Mouse (Mus musculus) brain, adult 2 months (tissue): ENCODE measurements around the gene Heg1.
A peak's percentile ranks its signal among the peaks of the same experiment; 100 is the strongest.

Experiments used
- DNase-seq: peaks from one replicate; pipeline ENCODE4 v3.0.0; 2011; ENCODE audit warnings: low read depth, low spot score

Gene Heg1

DNA sequence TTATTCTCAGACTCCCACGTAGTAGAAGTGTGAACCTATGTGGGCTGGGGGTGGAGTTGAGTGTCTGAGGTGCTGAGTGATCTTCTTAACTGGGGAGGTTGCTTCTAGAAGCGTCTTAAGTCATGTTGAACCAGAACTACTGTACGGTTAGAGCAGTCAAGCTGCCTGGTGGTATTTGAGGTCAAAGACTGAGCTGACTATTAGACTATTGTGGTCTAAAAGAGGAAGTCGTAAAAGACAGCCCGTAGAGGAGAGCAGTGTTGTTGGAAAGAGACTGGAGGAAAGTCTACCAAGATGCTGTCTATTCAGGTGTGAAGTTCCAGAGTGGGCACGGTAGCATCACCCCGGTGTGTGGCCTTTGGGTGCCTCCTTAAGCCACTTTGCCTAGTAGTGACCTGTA lies 85.7 kb downstream of the Heg1 start:
- DNase-seq, result no peak

DNA sequence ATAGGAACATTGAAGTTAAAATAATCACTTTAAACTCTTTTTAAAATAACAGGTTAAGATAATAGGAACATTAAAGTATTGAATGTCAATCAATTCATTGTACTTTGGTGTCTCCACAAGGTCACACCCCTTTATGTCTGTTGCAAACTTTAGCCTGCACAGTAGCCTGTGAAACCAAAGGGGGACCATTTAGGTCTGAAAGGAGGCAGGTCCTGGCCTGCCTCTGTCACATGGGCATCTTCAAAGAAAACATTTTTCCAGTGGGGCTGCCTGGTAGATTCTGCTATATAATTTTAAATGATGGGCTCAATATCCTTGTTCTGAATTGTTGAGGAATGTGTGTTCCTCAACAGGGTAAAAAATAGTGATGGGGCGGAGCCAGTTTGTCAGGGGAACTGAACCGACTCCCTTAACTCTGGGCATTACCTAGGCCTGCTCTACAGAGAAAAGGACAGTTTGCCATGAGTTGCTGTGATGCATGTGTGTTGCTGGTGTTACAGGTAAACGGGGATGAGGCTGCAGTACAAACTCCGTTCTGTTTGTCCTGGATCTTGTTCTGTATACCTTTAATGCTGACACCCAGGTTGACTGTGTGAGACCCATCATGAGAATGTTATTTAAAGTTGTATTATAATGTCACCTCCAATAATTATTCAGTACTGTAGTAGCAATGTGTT lies 86.7 kb downstream of the Heg1 start:
- no peak for DNase-seq

DNA sequence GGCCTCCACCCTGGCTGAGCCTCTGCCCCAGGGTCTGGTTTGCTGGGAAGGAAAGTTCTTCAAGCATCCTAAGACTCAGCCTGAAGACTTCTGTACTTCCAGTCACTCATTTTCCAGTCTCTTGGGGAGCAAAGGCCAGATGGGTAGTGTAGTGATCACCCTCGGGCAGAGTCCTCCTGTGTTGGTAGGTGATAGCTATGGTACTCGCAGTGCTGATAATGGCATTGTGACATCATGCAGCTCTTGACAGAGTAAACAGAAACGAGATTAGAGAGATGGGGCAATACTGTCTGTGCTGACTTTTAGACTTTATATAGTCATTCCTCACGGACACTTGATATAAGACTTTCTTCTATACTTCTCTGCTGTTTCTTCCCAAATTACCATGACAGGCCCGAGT lies 88.6 kb downstream of the Heg1 start:
- no peak for DNase-seq

DNA sequence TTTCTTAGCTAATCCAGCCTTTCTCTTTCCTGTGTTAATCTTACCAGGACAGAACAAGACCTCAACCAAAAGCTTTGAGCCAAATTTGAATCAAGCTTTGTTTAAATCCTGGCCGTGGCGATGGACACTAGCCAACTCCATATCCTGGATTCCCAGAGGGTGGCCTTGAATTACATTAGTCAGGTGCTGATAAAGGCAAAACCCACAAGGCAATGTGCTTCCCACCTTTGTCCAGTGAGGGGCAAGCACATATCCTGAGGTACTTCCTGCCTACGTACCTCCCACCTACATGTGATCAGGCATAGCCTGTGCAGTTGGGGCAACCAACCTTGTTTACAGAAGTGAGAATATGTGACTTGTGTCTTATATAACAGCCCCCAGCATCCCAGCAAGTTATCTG lies 90.8 kb downstream of the Heg1 start:
- DNase-seq, result peak; percentile 16

DNA sequence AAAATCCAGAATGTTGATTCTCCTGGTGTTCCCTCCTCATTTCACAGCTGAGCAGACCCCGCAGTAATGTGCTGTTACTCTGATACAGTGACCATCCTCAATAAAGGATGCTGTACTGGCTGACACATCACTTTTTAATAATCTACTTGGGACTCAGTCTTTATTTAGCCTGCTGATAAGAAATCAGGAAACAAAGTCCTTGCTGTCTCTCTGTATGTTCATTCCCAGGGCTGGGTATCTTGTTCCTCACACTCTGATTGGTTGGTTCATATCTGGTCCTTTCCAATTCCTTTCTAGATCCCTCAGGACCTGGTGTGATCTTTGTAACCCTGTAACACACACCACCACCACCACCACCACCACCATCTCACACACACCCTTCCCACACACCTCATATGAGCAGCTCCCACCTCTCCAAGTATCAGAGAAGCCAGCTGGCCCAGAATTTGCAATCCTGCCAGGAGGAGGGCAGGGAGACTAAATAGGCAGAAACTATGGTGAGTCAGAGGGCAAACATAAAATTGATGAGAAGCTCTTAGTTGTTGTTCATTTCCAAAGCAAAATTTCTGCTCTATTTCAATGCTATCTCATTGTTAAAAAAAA lies 91.7 kb downstream of the Heg1 start:
- peak; percentile 31 for DNase-seq

DNA sequence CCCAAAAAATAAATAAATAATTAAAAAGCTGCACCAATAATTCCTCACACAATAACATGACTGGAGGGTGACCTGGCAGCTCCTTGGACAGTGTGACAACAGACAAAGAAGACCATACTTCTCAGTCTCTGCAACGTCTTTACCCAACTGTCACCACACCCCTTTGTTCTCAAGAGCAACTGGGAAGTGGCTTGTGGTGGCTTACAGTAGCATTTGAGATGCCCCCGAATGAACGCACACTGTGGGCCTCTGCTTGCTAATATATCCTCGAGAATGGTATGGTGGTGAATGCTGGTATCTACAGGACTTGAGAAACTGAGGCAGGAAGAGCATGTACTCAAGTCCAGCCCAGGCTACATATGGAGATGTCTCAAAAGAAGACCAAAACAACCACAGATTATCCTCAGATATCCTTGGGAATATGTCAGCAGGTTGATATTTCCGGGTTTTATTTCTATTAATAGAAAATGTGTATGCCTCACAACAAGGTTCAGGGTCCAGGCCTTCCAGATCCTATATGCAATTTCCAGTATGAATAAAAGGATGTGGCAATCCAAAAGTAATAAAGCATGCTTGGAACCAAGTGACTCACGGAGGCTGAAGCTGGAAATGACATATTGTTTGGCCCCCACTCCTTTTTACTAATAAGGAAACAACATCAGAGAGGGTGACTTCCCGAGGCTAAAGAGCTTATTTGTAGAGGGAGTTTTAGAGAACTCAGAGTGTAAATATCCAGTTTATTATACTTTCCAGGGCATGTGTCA lies 92.8 kb downstream of the Heg1 start:
- no peak for DNase-seq

DNA sequence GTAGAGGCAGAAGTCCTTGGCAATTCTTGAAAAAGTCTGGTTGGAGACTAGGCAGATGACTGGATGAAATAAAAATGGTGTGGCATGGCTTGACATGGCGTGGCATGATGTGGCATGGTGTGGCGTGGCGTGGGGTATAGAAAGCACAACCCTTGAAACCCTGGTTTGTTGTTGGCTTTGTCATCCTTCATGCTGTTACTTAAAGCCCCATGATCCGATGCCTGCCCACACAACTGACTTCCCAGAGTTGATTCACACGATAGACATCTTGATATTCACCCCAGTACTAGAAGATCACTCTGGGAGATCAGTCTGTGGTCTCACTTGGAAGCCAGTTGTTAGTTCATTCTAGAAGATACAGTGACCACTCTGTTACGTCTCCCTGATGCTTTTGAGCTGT lies 93.4 kb downstream of the Heg1 start:
- no peak for DNase-seq

DNA sequence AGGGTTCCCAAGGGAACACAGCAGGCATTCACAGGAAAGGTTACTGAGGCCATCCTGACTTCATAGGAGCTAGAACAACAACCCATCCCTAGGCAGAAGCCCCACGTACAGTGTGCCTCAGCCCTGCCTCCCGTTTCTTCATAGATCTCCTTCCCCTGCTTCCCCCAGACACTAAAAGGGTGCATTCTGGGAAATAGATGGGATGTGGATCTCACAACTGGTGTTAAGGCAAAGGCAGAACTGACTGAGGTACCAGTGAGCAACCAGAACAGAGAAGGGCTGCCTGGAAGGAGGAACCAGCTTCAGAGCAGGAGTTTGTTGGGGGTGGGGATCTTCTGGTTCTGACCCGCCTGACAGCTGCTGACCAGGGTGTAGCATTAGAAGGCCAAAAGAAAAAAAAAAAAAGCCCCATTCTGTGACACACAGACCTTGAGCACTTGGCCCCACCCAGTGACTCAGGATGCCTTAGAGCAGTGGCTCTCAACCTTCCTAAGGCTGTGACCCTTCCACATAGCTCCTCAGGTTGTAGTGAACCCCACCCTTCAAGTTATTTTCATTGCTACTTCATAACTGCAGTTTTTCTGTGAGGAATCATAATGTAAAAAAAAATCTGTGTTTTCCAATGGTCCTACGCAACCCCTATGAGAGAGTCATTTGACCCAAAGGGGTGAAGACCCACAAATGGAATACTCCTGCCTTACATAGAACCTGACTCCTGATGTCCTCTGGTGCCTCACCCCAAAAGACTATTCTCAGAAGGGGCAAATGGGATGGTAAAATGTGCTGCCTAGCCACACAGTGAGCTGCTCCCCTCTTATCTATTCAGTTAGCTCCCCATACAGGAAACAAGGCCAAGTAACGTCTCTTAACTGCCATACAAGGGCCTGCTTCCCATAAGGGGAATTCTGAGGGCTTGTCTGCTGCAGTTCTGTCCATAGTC lies 97.9 kb downstream of the Heg1 start:
- no peak for DNase-seq

DNA sequence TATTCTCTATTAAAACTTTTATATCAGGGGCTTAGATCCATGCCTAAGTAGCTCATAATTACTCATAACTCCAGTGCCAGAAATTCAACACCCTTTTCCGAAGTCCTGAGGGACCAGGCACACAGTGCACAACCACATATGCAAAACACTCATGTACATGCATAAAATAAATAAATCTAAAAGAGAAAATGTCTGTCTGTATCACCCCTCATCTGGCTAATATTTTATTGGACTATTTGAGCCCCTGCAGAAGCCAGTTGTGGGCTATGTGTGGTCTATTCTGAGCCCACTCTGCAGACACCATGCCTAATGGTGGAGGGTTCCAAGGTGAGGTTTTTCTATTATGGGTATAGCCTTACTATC lies 98.5 kb downstream of the Heg1 start:
- no peak for DNase-seq

DNA sequence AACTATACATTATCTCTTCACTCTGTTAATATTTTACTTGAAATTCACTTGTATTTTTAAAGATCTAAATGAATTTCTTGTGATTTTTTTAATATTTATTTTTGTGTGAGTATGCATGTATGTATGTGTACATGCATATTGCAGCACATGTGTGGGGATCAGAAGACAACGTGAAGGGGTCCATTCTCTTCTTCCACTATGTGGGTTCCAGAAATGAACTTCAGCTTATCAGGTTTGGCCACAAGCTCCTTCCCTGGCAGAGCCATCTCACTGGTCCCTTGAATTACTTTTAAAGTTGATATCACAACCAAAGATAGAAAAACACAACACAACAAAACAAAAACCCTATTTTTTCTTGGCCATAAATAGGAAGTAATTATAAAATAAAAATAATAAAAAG lies 100.4 kb downstream of the Heg1 start:
- no peak for DNase-seq

DNA sequence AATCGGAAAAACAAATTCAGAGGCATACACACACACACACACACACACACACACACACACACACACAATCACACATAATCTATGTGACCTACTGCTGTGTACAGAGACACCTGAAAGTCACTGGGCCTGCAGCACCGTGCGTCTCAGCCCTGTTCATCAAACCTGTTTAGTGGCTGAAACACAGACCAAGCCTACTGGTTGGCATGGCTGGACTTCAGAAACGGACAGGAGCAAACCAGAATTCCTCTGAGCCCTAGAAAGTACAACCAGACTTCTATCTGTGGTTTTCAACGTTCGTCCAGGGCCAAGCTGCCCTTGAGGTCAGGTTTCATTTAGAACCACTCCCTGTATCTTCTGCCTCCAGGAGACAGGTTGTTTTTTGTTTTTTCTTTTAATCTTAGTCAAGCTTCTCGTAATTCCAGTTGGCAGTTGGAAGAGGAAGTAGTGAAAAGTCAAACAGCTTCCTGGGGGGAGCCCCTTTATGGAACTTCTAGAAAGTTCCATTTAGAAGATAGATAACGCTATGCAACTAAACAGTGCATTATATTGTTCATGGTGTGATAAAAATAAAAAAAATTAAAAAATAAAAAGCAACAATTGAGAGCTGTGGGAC lies 101.0 kb downstream of the Heg1 start:
- no peak for DNase-seq

DNA sequence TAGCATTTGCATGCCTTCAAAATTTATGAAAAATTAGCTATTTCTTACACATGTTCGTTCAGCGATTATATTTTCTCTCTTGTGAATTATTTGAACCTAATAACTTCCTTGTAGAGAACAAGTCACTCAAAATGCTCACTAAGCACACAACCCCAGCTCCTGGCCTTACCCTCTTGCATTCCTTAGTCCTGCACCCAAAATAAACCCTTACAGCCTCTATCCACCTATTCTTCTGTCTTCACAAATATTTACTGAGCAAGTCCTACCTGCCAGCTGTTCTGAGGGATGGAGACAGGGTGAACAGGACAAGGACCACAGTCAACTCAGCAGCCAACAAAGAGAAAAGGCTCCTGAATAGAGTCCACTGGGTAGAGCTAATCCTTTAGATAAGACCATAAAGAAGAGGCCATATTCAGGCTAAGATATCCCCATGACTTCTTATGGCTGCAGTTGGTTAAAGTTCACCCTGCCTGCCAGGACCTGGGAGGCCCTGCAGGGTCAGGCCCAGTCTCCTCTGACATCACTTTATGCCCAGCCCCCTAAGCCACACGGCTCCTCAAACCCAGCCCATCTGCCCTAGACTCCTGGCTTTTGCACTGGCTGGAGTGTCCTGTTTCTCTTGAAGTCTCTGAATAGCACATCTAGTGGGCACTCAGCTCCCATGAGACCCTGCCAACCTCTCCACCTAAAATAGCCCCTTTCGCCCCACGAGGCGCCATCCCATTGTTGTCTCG lies 102.7 kb downstream of the Heg1 start:
- no peak for DNase-seq

DNA sequence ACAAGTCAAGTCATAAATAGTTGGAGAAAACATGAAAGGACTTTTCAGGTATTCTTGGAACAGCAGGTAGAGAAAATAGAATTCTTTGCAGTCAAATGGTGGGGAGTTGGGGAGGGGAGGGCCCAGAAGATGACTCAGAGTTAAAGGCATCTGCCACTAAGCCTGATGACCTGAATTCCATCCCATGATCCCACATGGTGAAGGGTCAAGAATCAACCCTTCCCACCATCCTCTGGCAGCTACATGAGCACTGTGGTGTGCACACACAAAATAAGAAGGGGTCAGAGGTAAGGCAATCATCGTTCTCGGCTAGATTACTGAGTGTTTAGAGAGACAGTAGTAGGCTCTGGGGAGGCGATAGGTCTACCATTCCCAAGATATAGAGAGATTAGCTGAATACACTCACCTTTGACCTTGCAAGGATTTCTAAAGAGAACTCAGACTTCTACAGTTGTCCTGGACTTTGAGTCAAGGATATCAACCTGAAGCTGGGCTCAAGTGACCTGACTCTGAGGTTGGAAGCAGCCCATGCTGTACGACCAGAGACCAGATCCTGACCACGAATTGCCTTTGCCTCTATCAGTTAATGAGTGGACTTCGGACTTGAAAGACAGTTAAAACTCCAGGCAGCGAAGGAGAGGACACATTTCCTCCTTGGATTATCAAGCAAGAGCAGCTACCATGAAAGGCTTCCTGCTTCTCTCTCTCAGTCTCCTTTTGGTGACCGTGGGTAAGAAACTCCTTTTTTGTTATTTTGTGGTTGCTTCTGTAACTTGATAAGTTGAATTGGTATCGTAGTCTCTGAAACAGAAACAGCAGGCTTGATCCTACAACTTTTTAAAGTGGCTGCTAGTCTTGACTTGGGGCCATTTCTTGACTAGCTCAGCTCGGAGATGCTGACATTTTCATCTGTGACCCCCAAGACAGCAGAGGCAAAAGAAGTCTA lies 109.9 kb downstream of the Heg1 start, which contains the start of gene Muc13:
Gene Muc13 (plus strand): TSS at position 192 of the 946 bp plus-strand sequence.
- no peak for DNase-seq

DNA sequence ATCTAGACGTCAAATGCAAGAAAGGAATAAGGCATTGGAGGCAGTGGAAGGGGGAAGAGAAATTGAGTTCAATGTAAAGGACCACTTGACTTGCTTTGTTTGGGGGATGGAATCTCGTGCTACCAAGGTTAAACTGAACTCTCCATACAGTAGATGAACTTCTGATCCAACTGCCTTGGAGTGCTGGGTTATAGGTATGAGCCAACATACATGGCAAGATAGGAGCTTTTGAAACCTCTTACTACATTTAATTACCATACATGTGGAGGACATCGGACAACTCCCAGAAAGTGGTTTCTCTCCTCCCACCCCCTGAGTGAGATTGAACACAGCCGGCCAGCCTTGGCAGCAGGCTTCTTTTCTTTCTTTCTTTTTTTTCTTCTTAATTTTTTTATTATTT lies 110.9 kb downstream of the Heg1 start:
- DNase-seq, result no peak

DNA sequence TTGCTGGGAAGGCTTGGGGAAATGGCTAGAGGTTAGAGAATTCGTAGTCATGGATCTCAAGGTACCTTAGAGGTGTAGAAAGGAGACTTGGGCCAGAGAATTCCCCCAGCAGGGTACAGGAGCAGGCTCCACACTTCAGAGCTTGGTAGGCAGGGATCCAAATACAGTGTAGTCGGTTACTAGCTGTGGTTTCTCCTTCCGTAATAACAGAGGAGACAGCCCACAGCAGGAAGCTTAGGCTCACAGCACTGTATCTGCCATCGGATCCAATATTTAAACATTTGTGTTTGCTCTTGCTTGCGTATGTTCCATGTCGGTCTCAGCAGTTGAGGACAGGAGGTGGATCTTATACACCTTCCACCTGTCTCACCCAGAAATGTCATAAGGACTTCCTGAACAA lies 111.7 kb downstream of the Heg1 start:
- DNase-seq, result no peak

DNA sequence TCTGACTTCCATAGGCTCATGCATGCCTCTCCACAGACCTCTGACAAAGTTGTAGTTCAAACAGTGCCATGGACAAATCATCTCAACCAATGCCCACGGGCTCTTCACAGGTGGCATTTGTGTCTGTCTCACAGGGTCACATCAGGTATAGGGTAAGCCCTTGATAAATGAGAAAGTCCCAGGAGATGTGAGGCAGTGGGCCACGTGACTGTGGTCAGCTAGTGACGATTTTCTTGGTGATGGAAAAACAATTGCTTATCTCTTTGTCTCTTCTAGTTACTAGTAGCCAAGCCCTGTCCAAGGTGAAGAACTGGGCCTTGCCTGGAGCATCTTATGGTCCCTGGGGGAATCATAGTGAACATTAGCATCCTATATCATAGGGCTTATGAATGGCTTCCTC lies 112.6 kb downstream of the Heg1 start:
- DNase-seq, result no peak

DNA sequence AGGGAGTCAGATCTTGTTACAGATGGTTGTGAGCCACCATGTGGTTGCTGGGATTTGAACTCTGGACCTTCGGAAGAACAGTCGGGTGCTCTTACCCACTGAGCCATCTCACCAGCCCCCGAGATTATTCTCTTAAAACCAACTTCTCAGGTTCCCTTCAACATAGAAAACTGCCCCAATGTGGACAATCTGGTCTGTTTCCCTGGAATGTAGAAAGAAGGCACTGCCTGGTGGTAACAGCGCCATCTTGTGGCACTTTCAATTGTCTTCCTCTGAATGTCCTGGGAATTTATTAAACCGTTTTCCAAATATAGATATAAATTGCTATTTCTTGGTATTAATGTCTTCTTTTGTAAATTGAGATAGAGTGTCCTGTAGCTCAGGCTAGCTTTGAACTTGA lies 113.7 kb downstream of the Heg1 start:
- DNase-seq, result peak; percentile 73

DNA sequence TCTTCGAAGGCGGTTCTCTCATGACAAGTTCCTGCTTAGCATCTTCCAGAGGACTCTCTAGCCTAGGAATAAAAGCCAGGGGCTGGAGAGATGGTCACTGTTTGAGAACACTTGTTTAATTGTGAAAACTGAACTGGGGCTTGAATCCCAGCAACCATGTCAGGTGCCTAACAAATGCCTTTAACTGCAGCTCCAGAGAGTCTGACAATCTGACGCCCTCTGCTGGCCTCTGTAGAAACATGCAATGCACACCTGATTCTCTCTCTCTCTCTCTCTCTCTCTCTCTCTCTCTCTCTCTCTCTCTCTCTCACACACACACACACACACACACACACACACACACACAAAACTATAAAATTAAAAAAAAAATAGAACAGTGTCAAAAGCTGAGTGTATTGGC lies 125.8 kb downstream of the Heg1 start:
- peak; percentile 27 for DNase-seq

DNA sequence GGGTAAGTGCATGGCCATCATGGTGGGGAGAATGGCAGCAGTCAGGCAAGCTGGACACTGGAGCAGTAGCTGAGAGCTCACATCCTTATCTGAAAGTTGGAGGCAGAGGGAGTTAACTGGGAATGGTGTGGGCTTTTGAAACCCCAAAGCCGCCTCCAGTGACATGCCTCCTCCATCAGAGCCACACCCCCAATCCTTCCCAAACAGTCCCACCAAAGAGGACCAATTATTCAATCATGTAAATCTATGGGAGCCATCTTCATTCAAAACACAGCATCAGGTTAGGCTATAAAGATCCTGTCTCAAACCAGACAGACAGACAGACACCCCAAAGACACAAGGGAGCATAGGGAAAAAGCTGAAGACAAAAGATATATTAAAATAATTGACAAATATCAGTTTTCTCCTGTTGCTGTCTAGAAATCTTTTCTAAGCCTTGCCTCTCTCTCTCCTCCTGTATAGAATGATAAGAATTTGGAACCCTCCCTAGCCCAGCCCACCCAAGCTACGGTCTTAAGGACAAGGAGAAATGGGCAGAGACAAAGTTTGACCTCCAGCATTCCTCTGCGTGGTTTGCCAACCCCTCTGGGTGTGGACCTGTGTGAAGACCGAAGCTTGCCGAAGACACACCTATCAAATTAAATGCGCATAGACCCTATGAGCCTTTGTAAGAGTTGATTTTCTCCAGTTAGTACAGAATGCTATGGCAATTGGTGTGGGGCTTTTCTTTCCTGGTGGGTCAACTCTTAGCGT lies 134.4 kb downstream of the Heg1 start:
- DNase-seq, result no peak
